Mouse (Mus musculus): ENCODE measurements around the gene Syn3. TPM values are rescaled to one million over a fixed set of nuclear protein-coding genes. Genes with fewer than 3 reads are reported as not detected.

The Syn3 gene
- polyA plus RNA-seq, 1 experiment, result 7.5 TPM

GRCm38 (mm10) chr10:86273410-86274191 is 225.1 kb downstream of the Syn3 start:
- TF ChIP-seq CTCF (IDR thresholded peaks at IDR 0.05; ENCODE audit: extremely low read depth, insufficient read depth, low read length) (no peak), POLR2A (IDR thresholded peaks at IDR 0.05; ENCODE audit: extremely low read depth, insufficient read depth, low read length) (no peak)
- Histone ChIP-seq H3K27ac (ENCODE audit: insufficient read depth, low read length) (no peak overlapping the region), H3K4me1 (ENCODE audit: control insufficient read depth, insufficient read depth, low read length) (no peaks in the 10 kb centered on the region), H3K4me3 (ENCODE audit: insufficient read depth, low read length) (no peak overlapping the region)

GRCm38 (mm10) chr10:86272826-86273225 is 225.9 kb downstream of the Syn3 start:
- H3K27ac ChIP-seq (ENCODE audit: insufficient read depth, low read length), result no peak overlapping the region
- TF ChIP-seq POLR2A (IDR thresholded peaks at IDR 0.05; ENCODE audit: extremely low read depth, insufficient read depth, low read length) (no peak), CTCF (IDR thresholded peaks at IDR 0.05; ENCODE audit: extremely low read depth, insufficient read depth, low read length) (no peak)
- no peaks in the 10 kb centered on the region for H3K4me1 ChIP-seq (ENCODE audit: control insufficient read depth, insufficient read depth, low read length)
- no peak overlapping the region for H3K4me3 ChIP-seq (ENCODE audit: insufficient read depth, low read length)

GRCm38 (mm10) chr10:86270254-86270653 is 228.4 kb downstream of the Syn3 start:
- Histone ChIP-seq H3K4me1 (ENCODE audit: control insufficient read depth, insufficient read depth, low read length) (no peaks in the 10 kb centered on the region), H3K4me3 (ENCODE audit: insufficient read depth, low read length) (no peak overlapping the region), H3K27ac (ENCODE audit: insufficient read depth, low read length) (no peak overlapping the region)
- TF ChIP-seq CTCF (IDR thresholded peaks at IDR 0.05; ENCODE audit: extremely low read depth, insufficient read depth, low read length), result no peak
- no peak for TF ChIP-seq POLR2A (IDR thresholded peaks at IDR 0.05; ENCODE audit: extremely low read depth, insufficient read depth, low read length)

- Histone ChIP-seq H3K27ac (ENCODE audit: insufficient read depth, low read length) (no peak overlapping the region), H3K4me3 (ENCODE audit: insufficient read depth, low read length) (no peak overlapping the region), H3K4me1 (ENCODE audit: control insufficient read depth, insufficient read depth, low read length) (no peaks in the 10 kb centered on the region)
- TF ChIP-seq CTCF (IDR thresholded peaks at IDR 0.05; ENCODE audit: extremely low read depth, insufficient read depth, low read length) (no peak), POLR2A (IDR thresholded peaks at IDR 0.05; ENCODE audit: extremely low read depth, insufficient read depth, low read length) (no peak)
Measured at GRCm38 (mm10) chr10:86264618-86265017, 234.1 kb downstream of the Syn3 start.

GRCm38 (mm10) chr10:86261725-86262124 is 237.0 kb downstream of the Syn3 start:
- no peaks in the 10 kb centered on the region for H3K4me1 ChIP-seq (ENCODE audit: control insufficient read depth, insufficient read depth, low read length)
- TF ChIP-seq CTCF (IDR thresholded peaks at IDR 0.05; ENCODE audit: extremely low read depth, insufficient read depth, low read length) (no peak), POLR2A (IDR thresholded peaks at IDR 0.05; ENCODE audit: extremely low read depth, insufficient read depth, low read length) (no peak)
- H3K27ac ChIP-seq (ENCODE audit: insufficient read depth, low read length), result no peak overlapping the region
- no peak overlapping the region for H3K4me3 ChIP-seq (ENCODE audit: insufficient read depth, low read length)

GRCm38 (mm10) chr10:86258992-86259391 is 239.7 kb downstream of the Syn3 start:
- no peak overlapping the region for H3K27ac ChIP-seq (ENCODE audit: insufficient read depth, low read length)
- TF ChIP-seq POLR2A (IDR thresholded peaks at IDR 0.05; ENCODE audit: extremely low read depth, insufficient read depth, low read length) (no peak), CTCF (IDR thresholded peaks at IDR 0.05; ENCODE audit: extremely low read depth, insufficient read depth, low read length) (no peak)
- H3K4me3 ChIP-seq (ENCODE audit: insufficient read depth, low read length), result no peak overlapping the region
- H3K4me1 ChIP-seq (ENCODE audit: control insufficient read depth, insufficient read depth, low read length), result no peaks in the 10 kb centered on the region; the same call in 1 of the 2 replicates

GRCm38 (mm10) chr10:86258046-86258445 is 240.7 kb downstream of the Syn3 start:
- no peak overlapping the region for H3K27ac ChIP-seq (ENCODE audit: insufficient read depth, low read length)
- no peaks in the 10 kb centered on the region; the same call in 1 of the 2 replicates for H3K4me1 ChIP-seq (ENCODE audit: control insufficient read depth, insufficient read depth, low read length)
- no peak overlapping the region for H3K4me3 ChIP-seq (ENCODE audit: insufficient read depth, low read length)
- TF ChIP-seq CTCF (IDR thresholded peaks at IDR 0.05; ENCODE audit: extremely low read depth, insufficient read depth, low read length) (no peak), POLR2A (IDR thresholded peaks at IDR 0.05; ENCODE audit: extremely low read depth, insufficient read depth, low read length) (no peak)

GRCm38 (mm10) chr10:86257045-86257444 is 241.7 kb downstream of the Syn3 start:
- no peaks in the 10 kb centered on the region; the same call in 1 of the 2 replicates for H3K4me1 ChIP-seq (ENCODE audit: control insufficient read depth, insufficient read depth, low read length)
- TF ChIP-seq POLR2A (IDR thresholded peaks at IDR 0.05; ENCODE audit: extremely low read depth, insufficient read depth, low read length) (no peak), CTCF (IDR thresholded peaks at IDR 0.05; ENCODE audit: extremely low read depth, insufficient read depth, low read length) (no peak)
- no peak overlapping the region for H3K27ac ChIP-seq (ENCODE audit: insufficient read depth, low read length)
- no peak overlapping the region for H3K4me3 ChIP-seq (ENCODE audit: insufficient read depth, low read length)

- H3K27ac ChIP-seq (ENCODE audit: insufficient read depth, low read length), result no peak overlapping the region
- TF ChIP-seq POLR2A (IDR thresholded peaks at IDR 0.05; ENCODE audit: extremely low read depth, insufficient read depth, low read length) (no peak), CTCF (IDR thresholded peaks at IDR 0.05; ENCODE audit: extremely low read depth, insufficient read depth, low read length) (no peak)
- H3K4me1 ChIP-seq (ENCODE audit: control insufficient read depth, insufficient read depth, low read length), result no peaks in the 10 kb centered on the region; the same call in 1 of the 2 replicates
- H3K4me3 ChIP-seq (ENCODE audit: insufficient read depth, low read length), result no peak overlapping the region
Measured at GRCm38 (mm10) chr10:86256221-86256620, 242.5 kb downstream of the Syn3 start.

Measured in cortical plate, adult 2 months (tissue).